Mouse (Mus musculus) spleen, postnatal 14 days (tissue): ENCODE data around the gene Actl6b.

Experiments
- DNase-seq, 2 experiments: peaks; one replicate each; pipeline ENCODE4 v3.0.0; 2021 to 2022; ENCODE audit warnings: low spot score in 2 of 2

The Actl6b gene

DNA sequence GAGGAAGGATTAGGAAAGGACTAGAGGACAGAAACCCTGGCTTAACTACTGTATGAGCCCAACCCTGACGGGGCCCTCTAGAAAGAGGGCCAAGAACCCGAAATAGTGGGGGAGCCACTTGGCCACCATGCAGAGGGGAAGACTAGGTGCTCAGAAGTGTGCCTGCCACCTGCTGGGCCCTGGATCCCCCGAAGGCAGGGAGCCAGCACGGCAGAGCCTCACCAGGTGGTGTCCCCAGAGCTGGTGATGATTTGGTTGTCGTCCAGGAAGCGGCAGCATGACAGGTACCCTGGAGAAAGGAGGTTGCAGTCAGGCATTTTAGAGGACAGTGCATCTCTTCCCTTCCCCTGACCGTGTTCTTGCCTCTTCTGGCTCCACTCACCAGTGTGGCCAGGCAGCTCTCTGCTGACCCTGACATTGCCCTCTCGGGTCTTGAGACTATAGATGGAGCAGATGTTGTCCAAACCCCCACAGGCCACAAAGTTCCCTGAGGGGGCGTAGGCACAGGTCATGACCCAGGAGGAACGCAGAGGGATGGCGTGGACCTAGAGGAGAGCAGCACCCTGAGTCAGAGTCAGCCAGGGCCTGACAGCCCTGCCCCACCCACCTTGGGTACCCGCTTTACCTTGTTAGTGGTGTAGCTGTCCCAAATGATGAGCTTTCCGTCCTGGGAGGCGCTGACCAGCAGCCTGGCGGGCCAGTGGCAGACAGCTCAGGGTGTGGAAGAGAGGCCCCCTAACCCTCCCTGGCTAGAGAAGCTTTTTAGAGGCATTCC lies 23.9 kb upstream of the Actl6b start:
- DNase-seq: no peak

GRCm38 (mm10) chr5:137530075-137530474 lies 23.2 kb upstream of the Actl6b start:
- DNase-seq: no peak

DNA sequence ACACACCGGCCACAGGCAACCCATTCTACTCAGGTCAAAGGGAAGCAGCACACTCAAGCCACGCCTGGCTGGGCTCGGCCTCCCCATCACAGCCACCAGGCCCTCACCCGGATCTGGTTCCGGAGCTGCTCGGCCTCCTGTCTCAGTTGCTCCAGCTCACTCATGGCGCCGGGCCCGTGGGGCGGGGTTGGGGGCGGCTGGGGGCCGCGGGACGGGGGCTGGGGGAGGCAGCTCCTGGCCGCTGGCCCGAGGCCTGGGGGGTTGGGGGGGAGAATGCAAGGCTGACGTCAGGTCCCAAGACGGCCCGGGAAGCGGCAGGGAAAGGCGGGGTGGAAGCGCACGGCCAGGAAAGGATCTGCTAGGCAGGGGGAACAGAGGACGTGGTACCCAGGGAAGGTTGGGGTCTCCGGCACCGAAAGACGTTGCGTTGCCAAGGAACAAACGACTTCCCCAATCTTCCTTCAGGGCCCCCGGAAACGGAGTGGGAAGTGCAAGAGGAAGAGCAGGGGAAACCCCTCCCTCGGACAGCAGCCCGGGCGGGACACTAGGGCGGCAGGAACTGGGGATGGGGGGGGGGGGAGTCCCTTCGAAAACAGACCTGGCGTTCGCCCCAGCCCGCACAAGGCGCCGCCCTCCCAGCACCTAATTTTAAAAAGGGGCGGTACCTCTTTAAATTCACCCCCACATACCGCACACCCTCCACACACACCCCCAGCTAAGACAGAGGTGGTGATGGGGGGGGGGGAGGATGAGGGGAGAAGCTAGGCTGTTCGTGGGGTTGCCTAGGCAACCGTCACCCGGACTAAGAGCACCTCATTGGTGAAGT lies 22.5 kb upstream of the Actl6b start:
- DNase-seq: peak in 1 of 2 experiments; percentile 43

DNA sequence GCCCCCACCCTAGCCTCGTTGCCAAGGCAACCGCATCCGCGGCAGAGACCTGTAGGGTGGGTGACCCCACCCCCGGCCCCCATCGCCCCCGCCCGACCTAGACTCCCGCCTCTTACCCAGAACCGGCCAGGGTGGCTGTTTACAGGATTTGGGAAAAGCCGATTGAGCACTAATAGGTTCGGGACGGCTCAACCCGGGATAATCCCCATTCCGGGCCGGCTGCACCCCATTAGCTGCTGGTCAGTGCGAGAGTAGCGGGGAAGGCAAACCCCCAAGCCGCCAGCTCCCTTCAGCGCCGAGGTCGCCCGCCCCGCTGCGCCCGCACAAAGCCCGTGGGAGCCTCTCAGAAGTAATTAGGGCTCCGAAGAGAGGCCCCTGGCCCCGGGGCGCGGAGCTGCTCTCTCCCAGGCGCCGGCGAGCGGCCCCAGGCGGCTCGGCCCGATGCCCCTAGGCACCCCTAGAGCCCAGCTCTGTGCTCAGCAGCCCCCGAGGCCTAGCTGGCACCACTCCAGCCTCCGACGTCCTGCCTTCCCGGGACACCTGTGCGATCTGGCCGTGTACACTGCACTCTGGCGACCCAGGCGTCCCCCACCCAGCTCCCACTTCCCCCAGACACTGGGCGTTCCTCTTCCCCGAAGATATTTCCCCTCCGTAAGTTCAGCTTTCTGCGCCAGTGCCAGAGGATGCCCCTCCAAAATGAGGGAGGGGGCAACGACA lies 21.7 kb upstream of the Actl6b start:
- peak in 1 of 2 experiments; percentile 44 for DNase-seq

- DNase-seq: no peak
Observed at GRCm38 (mm10) chr5:137532131-137532807, 21.0 kb upstream of the Actl6b start.

GRCm38 (mm10) chr5:137532808-137533116 lies 20.6 kb upstream of the Actl6b start:
- DNase-seq: no peak

GRCm38 (mm10) chr5:137533117-137533827 lies 20.0 kb upstream of the Actl6b start, which contains the start of the genes Epo and Gnb2:
Epo (minus strand) TSS chr5:137533242.
Gnb2 (minus strand) TSS chr5:137533510.
- DNase-seq: peak; percentile 96 to 97

DNA sequence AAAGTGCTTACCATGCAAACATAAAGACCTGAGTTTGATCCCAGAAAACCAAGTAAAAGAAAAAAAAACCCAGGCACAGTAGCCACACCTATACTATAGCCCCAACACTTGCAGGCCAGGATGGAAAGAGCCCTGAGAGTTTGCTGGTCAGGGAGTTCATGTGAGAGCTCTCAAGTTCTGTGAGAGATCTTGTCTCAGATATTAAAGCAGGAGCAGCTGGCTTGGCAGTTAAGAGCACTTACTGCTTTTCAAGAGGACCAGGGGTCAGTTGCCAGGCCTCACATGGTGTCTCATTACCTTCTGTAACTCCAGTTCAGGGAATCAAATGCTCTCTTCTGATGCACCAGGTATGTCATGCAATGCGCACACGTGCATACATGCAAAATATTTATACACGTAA lies 18.6 kb upstream of the Actl6b start:
- no peak for DNase-seq

GRCm38 (mm10) chr5:137535318-137535717 lies 18.0 kb upstream of the Actl6b start:
- DNase-seq: no peak

- no peak for DNase-seq
Observed at GRCm38 (mm10) chr5:137537461-137537860, 15.9 kb upstream of the Actl6b start.

DNA sequence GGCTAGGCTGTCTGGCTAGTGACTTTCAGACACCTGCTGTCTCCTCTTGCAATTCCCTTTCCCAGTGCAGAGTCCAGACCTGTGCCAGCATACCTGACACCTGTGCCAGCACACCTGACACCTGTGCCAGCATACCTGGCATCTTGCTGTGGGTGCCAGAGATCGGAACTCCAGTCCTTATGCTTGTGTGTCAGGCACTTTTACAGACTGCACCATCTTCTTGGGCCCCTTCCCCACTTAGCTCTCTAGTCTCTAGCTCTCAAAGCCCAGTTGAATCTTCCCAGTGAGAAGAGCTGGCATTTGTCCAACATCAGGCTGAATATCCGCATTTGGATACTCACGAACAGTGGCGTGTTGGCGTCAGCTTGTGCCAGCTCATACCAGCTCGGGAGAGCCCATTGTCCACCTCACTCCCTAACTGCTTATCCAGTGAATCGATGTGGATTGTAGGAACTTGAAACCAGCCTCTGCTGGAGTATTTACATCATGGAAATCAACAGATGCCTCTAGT lies 14.0 kb upstream of the Actl6b start:
- no peak for DNase-seq

GRCm38 (mm10) chr5:137540991-137541390 lies 12.3 kb upstream of the Actl6b start:
- no peak for DNase-seq

DNA sequence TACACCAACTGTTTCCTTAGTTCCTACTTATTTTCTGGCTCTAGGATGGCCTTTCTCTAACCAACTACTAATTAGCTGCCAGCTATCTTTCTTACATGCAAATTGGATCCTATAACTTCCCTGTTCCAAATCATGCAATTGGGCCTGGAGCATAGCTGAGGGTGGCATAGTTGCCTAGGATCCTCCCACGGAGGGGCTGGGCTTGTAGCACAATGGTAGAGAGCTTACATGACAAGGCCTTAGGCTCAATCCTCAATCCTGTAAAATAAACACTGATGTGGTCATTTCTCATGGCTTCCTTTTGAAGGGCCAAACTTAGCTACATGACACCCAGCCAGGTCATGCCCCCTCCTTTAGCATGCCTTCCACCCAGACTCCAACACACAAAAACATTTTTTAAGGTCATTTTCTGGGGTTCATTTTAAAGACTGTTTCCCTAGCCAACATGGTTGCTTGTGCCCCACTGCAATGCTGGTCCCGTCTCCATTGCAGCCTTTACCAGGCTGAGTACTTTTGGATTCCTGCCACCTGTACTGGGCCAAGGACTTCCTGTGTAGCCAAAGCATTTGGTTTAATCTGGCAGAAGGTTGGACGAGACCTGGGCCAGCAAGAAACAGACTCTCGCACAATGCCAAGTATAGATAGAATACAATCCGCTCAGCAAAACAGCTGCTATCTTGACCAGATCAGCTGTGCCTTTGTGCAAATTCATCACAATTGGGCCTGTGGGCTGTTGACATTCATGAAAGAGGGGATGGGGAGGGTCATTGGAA lies 11.4 kb upstream of the Actl6b start:
- no peak for DNase-seq

GRCm38 (mm10) chr5:137544926-137545325 lies 8.4 kb upstream of the Actl6b start:
- no peak for DNase-seq

DNA sequence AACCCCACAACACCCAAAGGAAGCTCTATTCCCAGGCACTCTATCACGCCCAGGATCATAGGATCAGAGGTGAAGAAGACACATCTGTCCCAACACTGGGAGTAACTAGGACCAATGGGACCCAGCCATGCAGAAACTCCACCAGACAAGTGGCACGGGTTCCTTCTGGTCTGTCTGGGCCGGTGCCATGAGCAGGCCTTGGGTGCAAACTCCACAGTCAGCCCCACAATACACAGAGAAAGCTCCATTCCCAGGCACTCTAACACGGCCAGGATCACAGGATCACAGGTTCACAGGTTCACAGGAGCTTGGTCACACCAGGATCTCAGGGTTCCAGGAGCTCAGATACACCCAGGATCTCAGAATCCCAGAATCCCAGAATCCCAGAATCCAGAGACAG lies 7.7 kb upstream of the Actl6b start:
- DNase-seq: no peak

- DNase-seq: no peak
Observed at GRCm38 (mm10) chr5:137549840-137550239, 3.5 kb upstream of the Actl6b start.

- no peak for DNase-seq
Observed at GRCm38 (mm10) chr5:137551119-137551518, 2.2 kb upstream of the Actl6b start.

DNA sequence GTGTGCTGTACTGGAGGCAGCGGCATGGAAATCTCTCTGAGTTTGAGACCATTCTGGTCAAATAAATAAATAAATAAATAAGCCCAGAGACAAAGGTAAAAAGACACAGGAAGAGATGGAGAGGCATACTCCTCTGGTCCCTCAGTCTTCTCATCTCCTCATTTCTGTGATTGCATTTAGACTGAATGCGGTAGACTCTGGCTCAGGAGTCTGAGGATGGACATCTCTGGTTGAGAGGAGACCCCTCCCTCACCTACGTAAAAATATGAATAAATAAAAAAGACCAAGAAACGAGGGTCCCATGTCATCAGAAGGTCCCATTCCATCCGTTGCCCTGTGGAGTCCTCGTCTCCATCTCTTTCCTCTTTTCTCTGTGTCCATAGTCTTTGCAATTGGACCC lies 317 bp upstream of the Actl6b start:
- no peak for DNase-seq

- no peak for DNase-seq
Observed at GRCm38 (mm10) chr5:137553898-137554297, 581 bp downstream of the Actl6b start.

- no peak for DNase-seq
Observed at GRCm38 (mm10) chr5:137561556-137561955, 8.2 kb downstream of the Actl6b start.
